Mouse (Mus musculus) cerebral cortex, adult 2 months (tissue): ENCODE measurements around the gene Dhx40.

Experiments used
- WGBS: fragments of 180-500 bp; shearing (Covaris S2); methylation state at CpG from one replicate; pipeline ENCODE4 v1.1.7; 2018; 5-methylcytosine and 5-hydroxymethylcytosine counted together

The Dhx40 gene

GRCm38 (mm10) chr11:86807505-86807989 is at the start of gene Dhx40:
TSS of gene Dhx40 (minus strand) at chr11:86807746.
- WGBS: 5% methylated on average over 40 of the region's 40 CpGs

GRCm38 (mm10) chr11:86855639-86856425 is 48.3 kb upstream of the Dhx40 start:
- 49% methylated on average over 12 of the region's 12 CpGs for WGBS

- WGBS: 43% methylated on average over 3 of the region's 3 CpGs
Measured at GRCm38 (mm10) chr11:86853081-86853480, 45.5 kb upstream of the Dhx40 start.

DNA sequence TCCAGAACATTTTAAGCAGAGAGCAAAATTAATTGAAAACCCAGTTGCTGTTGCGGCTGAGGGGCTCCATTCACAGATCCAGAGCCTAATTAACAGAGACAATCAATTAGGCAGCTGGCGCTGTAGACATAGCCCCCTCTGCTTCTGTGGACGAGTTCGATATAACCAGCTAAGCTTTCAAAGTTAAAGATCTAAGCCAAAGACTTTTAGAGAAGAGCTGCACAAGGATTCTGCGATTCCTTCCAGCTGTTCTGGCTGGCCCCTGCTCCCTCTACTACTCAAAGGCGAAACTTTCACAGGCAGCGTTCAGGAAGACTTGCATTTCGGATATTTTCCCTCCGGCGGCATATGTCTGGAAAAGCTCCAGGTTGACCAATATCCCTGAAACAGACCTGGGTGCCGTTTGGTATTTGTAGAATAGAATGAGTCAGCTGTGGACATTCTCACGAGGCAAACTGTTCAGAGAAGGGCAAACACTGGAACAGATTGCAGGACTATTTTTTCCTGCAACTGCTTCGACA is 45.0 kb upstream of the Dhx40 start:
- 19% methylated on average over 13 of the region's 13 CpGs for WGBS

GRCm38 (mm10) chr11:86851714-86852533 is 44.4 kb upstream of the Dhx40 start:
- WGBS: 16% methylated on average over 7 of the region's 7 CpGs

DNA sequence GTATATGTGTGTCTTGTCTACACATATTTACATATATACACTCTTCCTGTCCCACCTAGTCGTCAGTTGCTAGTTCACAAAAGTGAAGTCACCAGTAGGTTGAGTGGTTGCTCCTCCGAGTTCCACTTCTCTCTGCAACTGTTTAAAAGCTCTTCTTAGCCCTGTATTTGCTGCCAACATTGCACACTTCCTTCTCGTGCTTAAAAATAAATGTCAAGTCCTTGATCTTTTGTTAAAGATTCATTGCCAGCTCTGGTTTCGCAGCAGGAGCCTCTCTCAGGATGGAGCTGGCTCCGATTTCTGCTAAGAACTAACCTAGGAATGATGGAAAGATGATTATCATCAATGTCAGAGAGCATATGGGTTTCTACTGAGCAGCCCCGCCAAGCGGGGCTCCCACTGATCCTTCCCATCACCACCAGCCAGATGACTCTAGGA is 43.7 kb upstream of the Dhx40 start:
- 22% methylated on average over 7 of the region's 7 CpGs for WGBS

DNA sequence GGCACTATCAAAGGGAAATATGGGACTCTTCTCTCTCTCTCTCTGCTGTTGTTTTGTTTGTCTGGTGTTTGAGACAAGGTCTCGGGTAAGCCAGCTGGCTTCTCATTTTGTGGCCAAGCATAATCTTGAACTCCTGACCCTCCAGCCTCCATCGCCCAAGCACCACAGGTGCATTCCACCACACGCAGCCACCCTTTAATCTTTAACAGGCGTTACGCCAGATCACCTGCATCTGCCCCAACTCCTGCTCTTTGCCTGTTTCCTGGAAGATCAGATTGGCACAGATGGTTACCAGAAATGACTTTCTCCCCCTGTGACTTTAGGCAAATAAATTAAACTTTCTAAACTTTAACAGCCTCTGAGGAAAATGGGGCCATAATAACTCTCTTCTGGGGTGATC is 36.3 kb upstream of the Dhx40 start:
- WGBS: 82% methylated on average over 5 of the region's 5 CpGs

GRCm38 (mm10) chr11:86841261-86841660 is 33.7 kb upstream of the Dhx40 start:
- 61% methylated on average over 8 of the region's 8 CpGs for WGBS

GRCm38 (mm10) chr11:86840511-86841154 is 33.1 kb upstream of the Dhx40 start:
- 20% methylated on average over 3 of the region's 3 CpGs for WGBS

DNA sequence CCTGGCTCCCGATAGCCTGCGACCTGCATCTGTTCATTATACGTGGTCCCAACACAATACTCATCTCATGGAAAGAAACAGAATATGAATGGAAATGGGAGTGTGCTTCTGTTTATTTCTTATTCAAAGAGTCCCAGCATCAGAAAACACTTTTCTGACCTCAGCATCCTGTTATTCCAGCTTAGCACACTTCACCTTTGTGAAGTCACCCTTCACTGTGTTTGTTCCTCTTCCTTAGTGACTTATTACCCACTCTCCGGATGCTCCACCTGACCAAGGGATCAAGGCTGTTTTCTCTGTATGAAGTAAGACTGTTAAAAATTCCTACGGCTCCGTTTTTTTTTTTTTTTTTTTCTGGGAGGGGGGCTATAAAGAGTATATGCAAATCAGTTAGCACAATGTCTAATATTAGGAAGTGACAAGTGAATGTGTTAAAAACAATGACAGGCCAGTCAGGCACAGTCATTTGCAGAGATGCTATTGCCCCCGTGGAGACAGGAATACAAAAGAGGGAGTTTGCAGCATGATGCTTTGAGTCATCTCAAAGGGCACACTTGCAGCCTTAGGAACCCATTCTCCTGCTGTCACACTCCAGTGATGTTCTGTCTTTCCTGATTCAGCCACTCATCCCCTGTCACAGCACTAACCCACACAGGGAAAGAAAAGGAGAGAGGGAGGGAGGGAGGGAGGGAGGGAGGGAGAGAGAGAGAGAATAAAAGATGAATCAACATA is 32.3 kb upstream of the Dhx40 start:
- 37% methylated on average over 7 of the region's 7 CpGs for WGBS

GRCm38 (mm10) chr11:86838792-86839191 is 31.2 kb upstream of the Dhx40 start:
- WGBS: 100% methylated on average over 1 of the region's 1 CpGs

- 72% methylated on average over 2 of the region's 2 CpGs for WGBS
Measured at GRCm38 (mm10) chr11:86836366-86836765, 28.8 kb upstream of the Dhx40 start.

DNA sequence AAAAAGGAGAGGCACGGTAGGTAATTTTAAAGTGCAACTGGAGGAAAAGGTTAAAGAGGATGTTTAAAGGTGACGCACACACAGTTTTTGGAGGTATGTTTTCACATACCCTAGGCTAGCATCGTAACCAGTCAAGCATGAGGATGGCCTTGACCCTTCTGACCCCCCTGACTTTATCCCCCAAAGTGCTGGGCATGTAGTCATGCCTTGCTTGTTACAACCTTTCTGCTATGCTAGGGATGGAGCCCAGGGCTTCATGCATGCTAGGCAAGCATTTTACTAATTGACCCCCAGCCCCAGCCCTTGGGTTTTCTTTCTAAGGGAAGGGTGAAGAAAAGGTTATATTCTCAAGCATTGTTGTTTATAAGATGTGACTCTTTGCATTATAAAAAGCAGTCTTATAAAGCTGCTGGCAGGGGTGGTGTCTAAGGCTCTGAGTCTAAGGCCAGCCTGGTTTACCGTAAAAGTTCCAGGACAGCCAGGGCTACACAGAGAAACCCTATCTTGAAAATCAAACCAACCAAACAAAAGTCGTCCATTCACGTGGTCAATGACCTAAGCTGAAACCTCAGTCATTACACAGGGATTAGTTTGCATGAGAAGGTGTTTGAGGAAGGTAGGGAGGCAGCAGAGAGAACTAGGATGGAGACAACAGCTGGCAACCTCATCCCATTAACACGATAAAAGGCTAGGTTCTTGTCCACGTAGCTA is 27.2 kb upstream of the Dhx40 start:
- WGBS: 80% methylated on average over 8 of the region's 8 CpGs

DNA sequence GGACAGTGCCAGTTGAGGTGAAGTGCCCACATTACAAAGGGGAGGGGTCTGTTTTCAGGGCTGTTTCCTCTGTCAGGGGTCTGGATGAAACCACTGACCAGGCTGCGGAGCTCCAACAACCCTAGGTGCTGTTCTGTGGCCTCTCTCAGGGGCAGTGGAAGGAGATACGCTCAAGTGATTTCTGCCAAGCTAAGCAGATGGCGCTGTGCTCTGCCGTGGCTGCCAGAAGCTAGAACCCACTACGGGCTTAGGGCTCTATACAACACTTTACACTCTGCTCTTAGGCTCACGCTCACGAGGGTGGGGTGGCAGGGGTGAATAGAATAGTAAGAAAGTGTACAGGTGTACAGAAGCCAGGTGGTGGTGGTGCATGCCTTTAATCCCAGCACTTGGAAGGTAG is 26.5 kb upstream of the Dhx40 start:
- WGBS: 70% methylated on average over 7 of the region's 7 CpGs

GRCm38 (mm10) chr11:86833153-86833552 is 25.6 kb upstream of the Dhx40 start:
- 78% methylated on average over 3 of the region's 3 CpGs for WGBS

DNA sequence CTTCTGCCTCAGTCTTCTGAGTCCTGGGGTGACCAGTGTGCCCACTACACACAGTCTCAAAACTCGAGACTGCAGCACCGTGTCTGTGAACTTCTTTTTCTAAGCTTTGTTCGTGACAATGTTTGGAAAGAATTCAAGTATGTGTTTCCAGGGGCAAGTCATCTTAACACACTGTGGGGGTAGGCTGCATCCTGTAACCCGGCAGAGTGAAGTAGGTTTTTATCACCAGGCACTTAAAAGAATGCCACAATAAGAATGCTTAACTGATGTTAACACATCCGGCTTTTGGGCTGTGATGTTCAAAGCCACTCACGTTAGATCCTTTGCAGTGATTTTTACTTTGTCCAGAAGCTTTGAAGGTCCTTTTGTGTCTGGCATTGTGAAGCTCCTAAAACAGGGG is 20.9 kb upstream of the Dhx40 start:
- 64% methylated on average over 6 of the region's 6 CpGs for WGBS

- WGBS: 79% methylated on average over 2 of the region's 2 CpGs
Measured at GRCm38 (mm10) chr11:86827476-86828245, 20.1 kb upstream of the Dhx40 start.

GRCm38 (mm10) chr11:86824433-86824832 is 16.9 kb upstream of the Dhx40 start:
- WGBS: 91% methylated on average over 7 of the region's 7 CpGs

DNA sequence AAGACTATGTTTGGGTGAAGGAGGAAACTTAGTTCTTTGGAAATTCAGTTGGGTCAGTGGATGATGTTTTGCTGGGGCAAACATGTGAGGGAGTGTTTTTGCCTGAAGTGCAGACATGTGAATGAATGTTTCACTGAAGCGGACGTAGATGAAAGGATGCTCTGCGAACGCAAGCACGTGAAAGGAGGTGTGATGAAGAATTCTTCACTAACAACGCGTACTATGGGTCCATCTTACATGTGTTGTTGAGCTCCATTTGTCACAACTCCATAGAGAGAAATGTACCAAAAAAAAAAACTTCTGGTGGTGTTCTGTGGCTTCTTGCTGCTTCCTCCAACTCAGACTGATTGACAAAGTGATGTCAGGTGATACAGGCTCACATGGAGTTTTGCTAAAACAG is 15.0 kb upstream of the Dhx40 start:
- 90% methylated on average over 7 of the region's 7 CpGs for WGBS

DNA sequence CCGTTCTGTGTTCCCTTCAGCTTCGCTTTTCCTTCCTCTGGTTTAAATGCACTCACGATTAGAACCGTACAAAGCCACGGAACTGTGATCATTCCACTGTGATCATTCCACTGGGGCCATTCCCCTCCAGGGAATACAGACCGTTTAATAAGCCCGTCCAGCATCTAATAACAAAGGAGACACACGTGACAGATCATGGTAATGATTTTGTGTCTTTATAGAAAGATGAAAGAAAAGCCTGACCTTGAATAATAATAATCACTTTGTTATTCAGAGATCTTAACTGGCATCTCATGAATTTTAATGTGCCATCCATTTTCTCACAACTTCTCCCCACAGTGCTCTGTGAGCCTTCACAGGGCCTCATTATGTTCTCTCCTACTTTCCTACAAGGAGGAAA is 12.0 kb upstream of the Dhx40 start:
- 48% methylated on average over 8 of the region's 8 CpGs for WGBS
